Mouse (Mus musculus) myocyte (in vitro differentiated cells): Measurements from ENCODE around the gene Shq1. TPM values are rescaled to one million over a fixed set of nuclear protein-coding genes. Genes with fewer than 3 reads are reported as not detected.
A peak's percentile ranks its signal among the peaks of the same experiment; 100 is the strongest.

Source experiments
- H3K27me3 ChIP-seq: one replicate; pipeline ENCODE4 v1.6.1; 2011; ENCODE audit not compliant: control insufficient read depth, insufficient read depth, insufficient read length
- H3K36me3 ChIP-seq: one replicate; pipeline ENCODE4 v1.6.1; 2011; ENCODE audit not compliant: control insufficient read depth, insufficient read depth
- H3K4me2 ChIP-seq: one replicate; pipeline ENCODE4 v1.6.1; 2011; ENCODE audit warnings: low read depth, control low read depth
- H3K4me3 ChIP-seq: one replicate; pipeline ENCODE4 v1.5.1; 2011; ENCODE audit warnings: mild to moderate bottlenecking, control low read depth, moderate library complexity
- H3K79me2 ChIP-seq: one replicate; pipeline ENCODE4 v1.6.1; 2011; ENCODE audit not compliant: control insufficient read depth, insufficient read depth
- H3ac ChIP-seq: one replicate; pipeline ENCODE4 v1.6.1; 2011; ENCODE audit not compliant: control insufficient read depth, insufficient read length
- CEBPB ChIP-seq: IDR thresholded peaks from 2 replicates; pipeline ENCODE4 v1.6.1; 2011; ENCODE audit warnings: mild to moderate bottlenecking, moderate library complexity; ENCODE audit not compliant: poor library complexity, insufficient read depth, severe bottlenecking
- E2F4 ChIP-seq: IDR thresholded peaks from one replicate; pipeline ENCODE4 v1.6.1; 2011; ENCODE audit warnings: mild to moderate bottlenecking, control low read depth, moderate library complexity; ENCODE audit not compliant: insufficient read depth
- MAX ChIP-seq: IDR thresholded peaks from one replicate; pipeline ENCODE4 v1.6.1; 2011; ENCODE audit warnings: low read depth, mild to moderate bottlenecking, control low read depth
- MYOD1 ChIP-seq, 3 experiments: IDR thresholded peaks; one replicate each; pipeline ENCODE4 v1.6.1; 2011; ENCODE audit warnings: control low read depth in 2 of 3, low read depth in 2 of 3, mild to moderate bottlenecking in 2 of 3, moderate library complexity in 1 of 3; ENCODE audit not compliant: insufficient read length in 2 of 3, control insufficient read depth in 1 of 3
- MYOG ChIP-seq, 3 experiments: IDR thresholded peaks; one replicate each; pipeline ENCODE4 v1.6.1; 2011; ENCODE audit warnings: control low read depth in 2 of 3, low read depth in 2 of 3, mild to moderate bottlenecking in 2 of 3; ENCODE audit not compliant: insufficient read length in 2 of 3, control insufficient read depth in 1 of 3, insufficient read depth in 1 of 3
- POLR2A ChIP-seq: IDR thresholded peaks from one replicate; pipeline ENCODE4 v1.6.1; 2011; ENCODE audit warnings: low read depth, mild to moderate bottlenecking, control low read depth, moderate library complexity; ENCODE audit not compliant: insufficient read length
- POLR2AphosphoS2 ChIP-seq: IDR thresholded peaks from one replicate; pipeline ENCODE4 v1.6.1; 2011; ENCODE audit warnings: low read depth, control low read depth; ENCODE audit not compliant: insufficient read length
- REST ChIP-seq: IDR thresholded peaks from one replicate; pipeline ENCODE4 v1.6.1; 2011; ENCODE audit warnings: mild to moderate bottlenecking, control low read depth, moderate library complexity; ENCODE audit not compliant: insufficient read depth, insufficient read length
- SRF ChIP-seq: IDR thresholded peaks from one replicate; pipeline ENCODE4 v1.6.1; 2011; ENCODE audit warnings: low read depth; ENCODE audit not compliant: control insufficient read depth, insufficient read length
- TCF12 ChIP-seq: IDR thresholded peaks from one replicate; pipeline ENCODE4 v1.6.1; 2011; ENCODE audit warnings: mild to moderate bottlenecking, control low read depth; ENCODE audit not compliant: poor library complexity, insufficient read depth, severe bottlenecking
- TCF3 ChIP-seq: IDR thresholded peaks from one replicate; pipeline ENCODE4 v1.6.1; 2011; ENCODE audit warnings: low read depth, control low read depth; ENCODE audit not compliant: insufficient read length
- USF1 ChIP-seq: IDR thresholded peaks from one replicate; pipeline ENCODE4 v1.6.1; 2011; ENCODE audit warnings: low read depth, mild to moderate bottlenecking, control low read depth, moderate library complexity
- polyA plus RNA-seq: library from polyadenylated mRNA; unstranded; fragments of >200 nt; fragmentation: generic; extraction: Trizol; gene quantifications from one replicate; pipeline ENCODE4 v1.2.1, GENCODE M21; 2012; ENCODE audit warnings: missing spikeins

The Shq1 gene
- polyA plus RNA-seq, 1 experiment = 6.6 TPM

- TF ChIP-seq USF1 (peak; percentile 60), SRF (no peak), MYOD1 (IDR thresholded peaks at IDR 0.05; ENCODE audit: control insufficient read depth in 1 of 3, insufficient read length in 2 of 3, low read depth in 2 of 3) (peak in 2 of 3 experiments; percentile 38 to 63), POLR2AphosphoS2 (no peak), MYOG (IDR thresholded peaks at IDR 0.05; ENCODE audit: control insufficient read depth in 1 of 3, insufficient read depth in 1 of 3, insufficient read length in 2 of 3, low read depth in 2 of 3) (peak in 1 of 3 experiments; percentile 52)
- Histone ChIP-seq H3ac (no peak overlapping the region), H3K4me2 (peak overlapping the region; percentile 64), H3K4me3 (no peak overlapping the region), H3K79me2 (no peaks in the 10 kb centered on the region), H3K36me3 (no peaks in the 10 kb centered on the region), H3K27me3 (no peaks in the 10 kb centered on the region)
These were observed 36.6 kb upstream of the Shq1 start for GRCm38 (mm10) chr6:100707557-100707956.

- Histone ChIP-seq H3K27me3 (no peaks in the 10 kb centered on the region), H3K36me3 (no peaks in the 10 kb centered on the region), H3K4me3 (no peak overlapping the region), H3ac (no peak overlapping the region), H3K4me2 (peak overlapping the region; percentile 64), H3K79me2 (no peaks in the 10 kb centered on the region)
- TF ChIP-seq USF1 (no peak), SRF (no peak), E2F4 (no peak), MAX (no peak), TCF3 (no peak), MYOD1 (IDR thresholded peaks at IDR 0.05; ENCODE audit: control insufficient read depth in 1 of 3, insufficient read length in 2 of 3, low read depth in 2 of 3) (no peak), REST (no peak), MYOG (IDR thresholded peaks at IDR 0.05; ENCODE audit: control insufficient read depth in 1 of 3, insufficient read depth in 1 of 3, insufficient read length in 2 of 3, low read depth in 2 of 3) (no peak), CEBPB (no peak), TCF12 (no peak), POLR2AphosphoS2 (no peak), POLR2A (no peak)
These were observed 35.9 kb upstream of the Shq1 start for GRCm38 (mm10) chr6:100706861-100707260.

GRCm38 (mm10) chr6:100705366-100705811, 34.4 kb upstream of the Shq1 start:
- Histone ChIP-seq H3K36me3 (no peaks in the 10 kb centered on the region), H3K4me3 (peak overlapping the region; percentile 28), H3K4me2 (peak overlapping the region; percentile 84), H3ac (peak overlapping the region; percentile 23), H3K79me2 (no peaks in the 10 kb centered on the region), H3K27me3 (no peaks in the 10 kb centered on the region)
- no peak for TF ChIP-seq REST

GRCm38 (mm10) chr6:100704574-100705365, 33.8 kb upstream of the Shq1 start, which contains the start of gene Gxylt2:
Gene Gxylt2, plus strand, starts transcription at chr6:100704734.
- Histone ChIP-seq H3K36me3 (no peaks in the 10 kb centered on the region), H3K4me3 (peak within 1 kb of the TSS; percentile 28), H3K79me2 (no peaks in the 10 kb centered on the region), H3K27me3 (no peaks in the 10 kb centered on the region), H3K4me2 (peak within 1 kb of the TSS; percentile 84), H3ac (peak within 1 kb of the TSS; percentile 23)
- TF ChIP-seq MYOG (IDR thresholded peaks at IDR 0.05; ENCODE audit: control insufficient read depth in 1 of 3, insufficient read depth in 1 of 3, insufficient read length in 2 of 3, low read depth in 2 of 3) (peak in 1 of 3 experiments; percentile 10), POLR2AphosphoS2 (peak; percentile 37), POLR2A (peak; percentile 73), CEBPB (no peak), REST (no peak), TCF12 (no peak)

GRCm38 (mm10) chr6:100704197-100704573, 33.2 kb upstream of the Shq1 start:
- no peaks in the 10 kb centered on the region for H3K36me3 ChIP-seq
- peak overlapping the region; percentile 28 for H3K4me3 ChIP-seq
- H3K79me2 ChIP-seq = no peaks in the 10 kb centered on the region
- H3ac ChIP-seq = peak overlapping the region; percentile 23
- peak overlapping the region; percentile 84 for H3K4me2 ChIP-seq
- H3K27me3 ChIP-seq = no peaks in the 10 kb centered on the region
- TF ChIP-seq SRF (no peak), E2F4 (no peak), USF1 (no peak)
